ENCODE assay signal across 20 mouse cellular contexts in the genomic region with DNA sequence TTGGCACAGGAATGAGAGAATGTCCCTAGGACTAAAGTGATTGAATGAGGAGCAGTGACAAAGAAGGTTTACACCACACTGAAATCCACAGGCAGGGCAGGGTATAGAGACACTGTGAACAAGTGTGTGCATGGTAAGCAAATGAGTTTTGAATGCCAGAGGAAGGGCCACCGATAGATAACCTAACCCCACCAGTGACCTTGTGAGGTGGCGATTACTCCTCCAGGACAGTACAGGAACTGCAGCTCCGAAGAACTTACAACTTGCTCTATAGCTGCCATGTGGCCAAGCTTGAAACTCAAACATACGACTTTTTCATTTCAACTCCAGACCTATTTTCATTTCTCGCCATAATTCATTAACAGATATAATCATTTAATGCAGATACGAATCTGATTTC.
DNase-seq lines count a peak whose midpoint lies in the region; ATAC-seq and TF ChIP-seq lines count a peak whose summit lies in the region.
"Had no signal": no experiment of that assay in that cellular context is flagged by ENCODE, and none has a peak within 500 bp of the region (broad histone marks: within the 10 kb centered on the region; RNA-seq: fewer than 3 reads in every experiment).

No protein-coding gene starts in this region.

- H3K9me3 ChIP-seq in hindbrain, embryonic 10.5 days = no peaks in the 10 kb centered on the region
- no peaks in the 10 kb centered on the region for H3K9me3 ChIP-seq in hindbrain, embryonic 16.5 days (ENCODE audit: control insufficient read depth, low read length)
- H3K9me3 ChIP-seq in lung, postnatal 0 days (ENCODE audit: low read length) = no peaks in the 10 kb centered on the region
- H3K9me3 ChIP-seq: embryonic facial prominence, embryonic 15.5 days; forebrain, embryonic 10.5 days; forebrain, embryonic 15.5 days; heart, embryonic 12.5 days; intestine, embryonic 15.5 days had no signal

- H3K27ac ChIP-seq in hindbrain, embryonic 10.5 days = peak overlapping the region; percentile 40; the same call in 1 of the 2 replicates
- no peak overlapping the region for H3K27ac ChIP-seq in hindbrain, embryonic 16.5 days (ENCODE audit: low read depth, low read length)
- no peak overlapping the region for H3K27ac ChIP-seq in lung, postnatal 0 days (ENCODE audit: low read length)
- H3K27ac ChIP-seq: forebrain, embryonic 10.5 days; forebrain, embryonic 15.5 days; intestine, embryonic 15.5 days had no signal

- ATAC-seq in hindbrain, embryonic 16.5 days = no peak
- no peak for ATAC-seq in lung, postnatal 0 days
- peak; percentile 67; the same call in 1 of the 2 replicates for ATAC-seq in megakaryocyte-erythroid progenitor cell, adult 5-6 weeks (replicated peaks; ENCODE audit: low FRiP score, low TSS enrichment, poor library complexity, severe bottlenecking)
- ATAC-seq: forebrain, embryonic 15.5 days; intestine, embryonic 15.5 days had no signal

- 0 out of 2 replicates have a peak, but pooled peaks have one; percentile 14 for TF ChIP-seq CTCF in lung, postnatal 0 days (IDR thresholded peaks at IDR 0.05)
- no peak for TF ChIP-seq CTCF in lung, adult 2 months (IDR thresholded peaks at IDR 0.05; ENCODE audit: insufficient read depth, low read length)

- no peaks in the 10 kb centered on the region for H3K27me3 ChIP-seq in hindbrain, embryonic 10.5 days (ENCODE audit: insufficient read depth, poor library complexity, severe bottlenecking)
- no peaks in the 10 kb centered on the region for H3K27me3 ChIP-seq in hindbrain, embryonic 16.5 days (replicated peaks; ENCODE audit: control insufficient read depth, insufficient read depth, low read length)
- no peaks in the 10 kb centered on the region for H3K27me3 ChIP-seq in lung, postnatal 0 days (replicated peaks; ENCODE audit: insufficient read depth, low read length)
- H3K27me3 ChIP-seq: embryonic facial prominence, embryonic 15.5 days; forebrain, embryonic 15.5 days; heart, embryonic 12.5 days; intestine, embryonic 15.5 days had no signal

- 83% methylated on average over 6 of the region's 6 CpGs for WGBS in hindbrain, embryonic 10.5 days
- WGBS in hindbrain, embryonic 16.5 days = 91% methylated on average over 6 of the region's 6 CpGs
- 82% methylated on average over 6 of the region's 6 CpGs for WGBS in lung, postnatal 0 days
- WGBS in lung, adult 2 months = 88% methylated on average over 6 of the region's 6 CpGs

- H3K9ac ChIP-seq in hindbrain, embryonic 16.5 days (ENCODE audit: low read depth, low read length) = no peak overlapping the region
- no peak overlapping the region for H3K9ac ChIP-seq in lung, postnatal 0 days (replicated peaks; ENCODE audit: low read depth)
- H3K9ac ChIP-seq: embryonic facial prominence, embryonic 15.5 days; forebrain, embryonic 15.5 days; heart, embryonic 12.5 days; intestine, embryonic 15.5 days had no signal

- no peak overlapping the region for H3K4me3 ChIP-seq in hindbrain, embryonic 10.5 days
- H3K4me3 ChIP-seq in hindbrain, embryonic 16.5 days (ENCODE audit: low read length) = no peak overlapping the region
- no peak overlapping the region for H3K4me3 ChIP-seq in lung, postnatal 0 days (ENCODE audit: low read depth, low read length)
- H3K4me3 ChIP-seq in lung, adult 2 months (replicated peaks; ENCODE audit: extremely low read depth, low read depth, low read length) = no peak overlapping the region
- H3K4me3 ChIP-seq: embryonic facial prominence, embryonic 15.5 days; erythroblast, embryonic 14.5 days; forebrain, embryonic 10.5 days; forebrain, embryonic 15.5 days; heart, embryonic 12.5 days; intestine, embryonic 15.5 days had no signal

- TF ChIP-seq POLR2A in lung, adult 2 months (IDR thresholded peaks at IDR 0.05; ENCODE audit: borderline replicate concordance, extremely low read depth, low read depth, low read length) = no peak

- TF ChIP-seq EP300 in lung, postnatal 0 days (IDR thresholded peaks at IDR 0.05) = no peak

- H3K36me3 ChIP-seq in hindbrain, embryonic 10.5 days = no peaks in the 10 kb centered on the region
- no peaks in the 10 kb centered on the region for H3K36me3 ChIP-seq in hindbrain, embryonic 16.5 days (ENCODE audit: control insufficient read depth, insufficient read depth, low read length)
- no peaks in the 10 kb centered on the region for H3K36me3 ChIP-seq in lung, postnatal 0 days (ENCODE audit: insufficient read depth, low read length)
- H3K36me3 ChIP-seq: embryonic facial prominence, embryonic 15.5 days; forebrain, embryonic 10.5 days; forebrain, embryonic 15.5 days; G1E; heart, embryonic 12.5 days; intestine, embryonic 15.5 days had no signal

- no peak overlapping the region for H3K4me2 ChIP-seq in hindbrain, embryonic 16.5 days (ENCODE audit: low read length)
- H3K4me2 ChIP-seq in lung, postnatal 0 days (replicated peaks; ENCODE audit: low read depth, low read length) = no peak overlapping the region
- H3K4me2 ChIP-seq: embryonic facial prominence, embryonic 15.5 days; forebrain, embryonic 15.5 days; heart, embryonic 12.5 days; intestine, embryonic 15.5 days had no signal

- DNase-seq in hindbrain, embryonic 10.5 days (ENCODE audit: low spot score) = no peak
- no peak for DNase-seq in lung, postnatal 0 days (ENCODE audit: low spot score)
- no peak for DNase-seq in lung, adult 2 months
- peak; percentile 19 for DNase-seq in R1 (ENCODE audit: low read depth, low spot score)
- no peak for DNase-seq in T-cell, adult 2 months (ENCODE audit: low spot score)
- DNase-seq: adrenal gland, adult 2 months; adrenal gland, postnatal 25 days; cerebellum, adult 18-20 months; cerebellum, adult 9-11 months; cerebellum, postnatal 36 days; gastrocnemius, postnatal 10 days had no signal

- peaks cover 16% of the 10 kb centered on the region for H3K4me1 ChIP-seq in hindbrain, embryonic 10.5 days (replicated peaks)
- no peaks in the 10 kb centered on the region; the same call in 1 of the 2 replicates for H3K4me1 ChIP-seq in hindbrain, embryonic 16.5 days (ENCODE audit: control insufficient read depth, insufficient read depth, low read depth, low read length)
- H3K4me1 ChIP-seq in lung, postnatal 0 days (ENCODE audit: insufficient read depth, low read depth, low read length) = no peaks in the 10 kb centered on the region
- no peaks in the 10 kb centered on the region for H3K4me1 ChIP-seq in lung, adult 2 months (ENCODE audit: control insufficient read depth, insufficient read depth, low read length)
- H3K4me1 ChIP-seq: intestine, embryonic 15.5 days had no signal
